Mouse (Mus musculus) bone marrow, adult 2 months (tissue): Measurements from ENCODE around the gene Rbm12. TPM values are rescaled to one million over a fixed set of nuclear protein-coding genes. Genes with fewer than 3 reads are reported as not detected.

Experiments used
- H3K27ac ChIP-seq: fragments of 200-500 bp; 2 replicates; pipeline ENCODE4 v1.5.1; 2012; ENCODE audit warnings: low read depth, mild to moderate bottlenecking, control low read depth, inconsistent platforms, low read length; ENCODE audit not compliant: control insufficient read depth, poor library complexity, insufficient read depth
- H3K4me1 ChIP-seq: fragments of 200-500 bp; 2 replicates; pipeline ENCODE4 v1.6.1; 2011; ENCODE audit warnings: low read length; ENCODE audit not compliant: control insufficient read depth, insufficient read depth
- H3K4me3 ChIP-seq: fragments of 200-500 bp; replicated peaks from 2 replicates; pipeline ENCODE3; 2011; ENCODE audit warnings: mild to moderate bottlenecking, low read depth, low read length, control low read depth; ENCODE audit not compliant: control insufficient read depth
- CTCF ChIP-seq: fragments of 200-500 bp; IDR thresholded peaks from 2 replicates; pipeline ENCODE4 v1.5.1; 2011; ENCODE audit warnings: low read length, control low read depth; ENCODE audit not compliant: control insufficient read depth, insufficient read depth
- POLR2A ChIP-seq: fragments of 200-500 bp; IDR thresholded peaks from 2 replicates; pipeline ENCODE4 v1.6.1; 2011; ENCODE audit warnings: low read depth, mild to moderate bottlenecking, control low read depth, low read length, borderline replicate concordance; ENCODE audit not compliant: control insufficient read depth
- WGBS: fragments of 180-500 bp; shearing (Covaris S2); methylation state at CpG from one replicate; pipeline ENCODE4 v1.1.7; 2018; 5-methylcytosine and 5-hydroxymethylcytosine counted together
- polyA plus RNA-seq: library from polyadenylated mRNA; stranded (reverse); fragments of >200 nt; gene quantifications from 2 replicates; pipeline ENCODE4 v1.2.4, GENCODE M21; 2011; ENCODE audit warnings: low replicate concordance; ENCODE audit not compliant: missing spikeins, insufficient read depth, insufficient read length

The Rbm12 gene
- polyA plus RNA-seq, 1 experiment, result 6.2 TPM

DNA sequence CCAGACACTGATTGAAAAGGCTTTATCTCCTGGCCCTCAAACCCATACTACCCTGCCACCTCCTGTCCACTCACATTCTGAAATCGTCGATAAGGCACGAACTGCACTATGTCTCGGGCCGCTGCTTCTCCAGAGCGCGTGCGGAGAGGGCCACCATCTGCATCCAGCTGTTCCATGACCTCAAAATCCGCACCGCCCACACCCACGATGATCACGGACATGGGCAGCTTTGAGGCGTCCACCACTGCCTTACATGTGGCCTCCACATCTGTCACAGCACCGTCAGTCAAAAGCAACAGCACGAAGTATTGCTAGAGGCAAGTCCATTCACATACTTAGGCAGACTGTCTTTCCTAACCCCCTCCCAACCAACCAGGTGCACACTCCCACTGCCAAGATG lies 38.1 kb downstream of the Rbm12 start:
- H3K27ac ChIP-seq, result no peak overlapping the region
- TF ChIP-seq CTCF (no peak), POLR2A (no peak)
- H3K4me1 ChIP-seq, result no peaks in the 10 kb centered on the region
- 93% methylated on average over 15 of the region's 15 CpGs for WGBS
- H3K4me3 ChIP-seq, result no peak overlapping the region

DNA sequence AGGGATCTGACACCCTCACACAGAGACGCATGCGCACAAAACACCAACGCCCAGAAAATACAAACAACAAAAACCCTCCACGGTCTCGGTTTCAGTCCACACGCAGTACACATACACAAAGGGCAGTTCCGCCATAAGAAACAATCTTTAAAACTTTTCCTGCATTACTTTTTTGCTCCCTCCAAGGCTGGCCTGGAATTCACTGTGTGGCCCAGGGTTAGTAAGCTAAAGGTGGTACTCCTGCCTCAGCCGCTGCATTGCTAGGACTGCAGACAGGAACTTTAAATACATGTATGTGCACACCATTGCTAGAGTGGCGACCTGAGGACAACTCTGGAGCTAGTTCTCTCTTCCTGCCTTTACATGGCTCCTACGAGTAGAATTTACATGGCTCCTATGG lies 40.5 kb downstream of the Rbm12 start:
- no peaks in the 10 kb centered on the region for H3K4me1 ChIP-seq
- 93% methylated on average over 10 of the region's 10 CpGs for WGBS
- no peak overlapping the region for H3K27ac ChIP-seq
- TF ChIP-seq POLR2A (no peak), CTCF (no peak)
- H3K4me3 ChIP-seq, result no peak overlapping the region

DNA sequence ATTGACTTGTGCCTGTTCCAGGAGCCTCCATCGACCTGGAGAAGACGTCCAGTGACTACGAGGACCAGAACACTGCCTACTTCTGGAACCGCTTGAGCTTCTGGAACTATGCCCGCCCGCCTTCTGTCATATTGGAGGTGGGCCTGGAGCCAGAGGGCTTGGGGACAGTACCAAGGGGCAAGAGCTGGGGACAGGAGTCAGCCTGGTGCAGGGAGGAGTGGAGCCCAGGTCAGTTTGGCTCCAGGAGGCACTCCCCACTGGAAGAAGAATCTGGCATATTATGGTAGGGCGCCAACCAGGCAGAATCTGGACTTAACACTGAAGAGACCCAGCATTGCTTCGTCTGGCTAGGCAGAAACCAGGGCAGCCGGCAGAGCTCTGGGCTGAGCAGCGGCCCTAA lies 43.9 kb downstream of the Rbm12 start:
- TF ChIP-seq POLR2A (no peak), CTCF (no peak)
- Histone ChIP-seq H3K4me1 (no peaks in the 10 kb centered on the region), H3K4me3 (no peak overlapping the region), H3K27ac (no peak overlapping the region)
- WGBS, result 87% methylated on average over 10 of the region's 10 CpGs

DNA sequence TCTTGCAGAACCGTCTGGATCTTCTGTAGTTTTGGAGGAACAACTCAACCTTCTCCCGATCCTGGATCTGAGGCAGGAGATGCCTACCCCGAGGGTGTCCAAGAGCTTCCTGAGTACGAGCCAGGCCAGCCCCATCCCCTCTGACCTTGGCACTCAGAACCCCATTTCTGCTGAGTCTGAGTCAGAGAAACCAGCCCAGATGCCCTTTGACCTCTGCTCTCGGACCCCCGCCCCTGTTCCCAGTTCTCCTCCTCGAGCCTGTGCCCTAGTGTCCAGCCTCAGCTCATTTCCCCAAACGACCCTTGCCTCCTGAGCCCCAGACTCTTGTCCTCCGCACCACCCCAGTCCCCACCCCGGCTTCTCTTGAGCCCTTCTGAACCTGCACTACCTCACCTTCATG lies 45.7 kb downstream of the Rbm12 start:
- Histone ChIP-seq H3K4me1 (no peaks in the 10 kb centered on the region), H3K27ac (no peak overlapping the region; the same call in 1 of the 2 replicates), H3K4me3 (peak overlapping the region; percentile 70)
- 52% methylated on average over 10 of the region's 10 CpGs for WGBS
- TF ChIP-seq POLR2A (no peak), CTCF (no peak)

DNA sequence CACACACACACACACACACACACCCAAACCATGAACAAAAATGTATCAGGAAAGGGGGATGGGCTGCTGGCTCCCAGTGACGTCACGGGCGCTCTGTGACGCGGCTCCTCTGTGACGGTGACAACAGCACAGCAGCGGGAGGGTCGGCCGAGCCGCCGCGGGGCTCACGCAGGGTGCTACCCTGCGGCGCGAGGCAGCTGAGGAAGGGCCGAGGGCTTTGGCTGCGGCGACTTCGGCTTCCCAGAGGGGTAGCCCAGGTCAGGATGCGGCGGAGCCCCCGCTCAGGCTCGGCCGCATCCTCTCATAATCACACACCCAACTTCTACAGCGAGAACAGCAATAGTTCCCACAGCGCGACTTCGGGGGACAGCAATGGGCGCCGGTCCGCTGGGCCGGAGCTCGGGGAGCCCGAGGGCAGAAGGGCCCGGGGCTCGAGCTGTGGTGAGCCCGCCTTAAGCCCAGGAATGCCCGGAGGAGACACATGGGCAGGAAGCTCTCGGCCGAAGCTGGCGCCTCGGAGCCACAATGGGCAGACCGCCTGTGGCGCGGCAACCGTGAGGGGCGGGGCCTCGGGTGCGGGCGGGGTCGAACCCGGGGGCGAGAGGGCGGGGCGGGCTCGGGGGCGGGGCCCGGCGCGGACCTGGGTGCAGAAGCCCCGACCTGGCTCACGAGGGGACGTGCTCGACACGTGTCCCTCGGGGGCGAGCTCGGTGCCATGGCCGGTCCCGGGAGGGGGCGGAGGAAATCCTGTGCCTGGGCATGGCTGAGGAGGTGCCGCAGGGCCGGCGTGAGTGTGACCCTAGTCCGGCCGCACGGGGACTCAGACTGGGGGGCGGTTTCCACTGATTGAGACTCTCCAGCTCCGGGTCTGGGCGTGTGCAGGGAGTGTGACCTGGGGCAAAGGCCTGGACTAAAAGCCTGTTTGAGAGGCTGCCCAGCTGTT lies 46.4 kb downstream of the Rbm12 start, which contains the start of gene Spag4:
Gene Spag4 (plus strand): TSS at position 77 of the 943 bp plus-strand sequence.
- H3K4me3 ChIP-seq, result peak within 1 kb of the TSS; percentile 70
- peak within 1 kb of the TSS; percentile 45; the same call in 1 of the 2 replicates for H3K27ac ChIP-seq
- no peaks in the 10 kb centered on the region for H3K4me1 ChIP-seq
- under 1% methylated on average over 72 of the region's 81 CpGs for WGBS
- TF ChIP-seq CTCF, result no peak
- no peak for TF ChIP-seq POLR2A

DNA sequence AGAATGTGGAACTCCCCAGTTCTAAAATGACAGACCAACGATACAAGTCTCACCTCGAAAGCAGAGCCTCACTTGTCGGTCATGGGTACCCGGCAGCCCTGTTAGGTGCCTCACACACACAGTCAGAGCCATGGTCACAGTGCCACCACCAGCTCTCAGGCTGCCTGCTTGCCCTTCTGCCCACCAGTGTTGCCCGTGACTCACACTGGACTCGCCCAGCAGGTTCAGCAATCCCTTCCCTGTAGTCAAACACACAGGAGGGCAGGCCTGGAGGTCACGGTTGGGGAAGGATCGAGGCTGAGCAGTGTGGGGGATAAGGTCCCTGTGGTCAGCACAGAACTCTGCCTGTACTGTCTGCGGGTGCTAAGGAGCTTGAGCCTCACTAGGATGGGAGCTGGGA lies 59.0 kb downstream of the Rbm12 start, which contains the start of gene Fer1l4:
Gene Fer1l4 (minus strand): TSS at position 132 of the 400 bp plus-strand sequence.
- WGBS, result 79% methylated on average over 9 of the region's 9 CpGs
- Histone ChIP-seq H3K4me3 (no peak within 1 kb of the TSS), H3K27ac (no peak within 1 kb of the TSS), H3K4me1 (no peaks in the 10 kb centered on the region)
- TF ChIP-seq CTCF (no peak), POLR2A (no peak)

DNA sequence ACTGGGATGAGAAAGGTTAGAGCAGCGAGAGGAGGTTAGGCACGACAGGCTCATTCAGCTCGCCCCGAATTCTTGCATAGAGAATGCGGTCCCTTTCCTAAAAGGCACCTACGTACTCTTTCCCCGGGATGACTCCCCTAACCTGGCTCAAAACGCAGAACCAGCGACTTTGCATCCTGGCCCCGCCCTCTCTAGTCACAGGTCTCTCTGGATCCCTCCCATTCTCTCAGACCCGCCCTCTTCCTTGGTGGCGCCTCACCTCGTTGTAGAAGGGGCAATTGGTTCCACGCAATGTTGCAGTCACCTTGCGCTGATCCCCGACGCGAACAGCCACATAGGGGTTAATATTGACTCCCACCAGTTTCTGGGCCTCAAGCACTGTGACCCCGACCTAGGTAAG lies 63.8 kb downstream of the Rbm12 start:
- H3K4me3 ChIP-seq, result no peak overlapping the region
- H3K27ac ChIP-seq, result no peak overlapping the region
- WGBS, result 17% methylated on average over 19 of the region's 19 CpGs
- TF ChIP-seq CTCF (no peak), POLR2A (no peak)
- no peaks in the 10 kb centered on the region for H3K4me1 ChIP-seq

DNA sequence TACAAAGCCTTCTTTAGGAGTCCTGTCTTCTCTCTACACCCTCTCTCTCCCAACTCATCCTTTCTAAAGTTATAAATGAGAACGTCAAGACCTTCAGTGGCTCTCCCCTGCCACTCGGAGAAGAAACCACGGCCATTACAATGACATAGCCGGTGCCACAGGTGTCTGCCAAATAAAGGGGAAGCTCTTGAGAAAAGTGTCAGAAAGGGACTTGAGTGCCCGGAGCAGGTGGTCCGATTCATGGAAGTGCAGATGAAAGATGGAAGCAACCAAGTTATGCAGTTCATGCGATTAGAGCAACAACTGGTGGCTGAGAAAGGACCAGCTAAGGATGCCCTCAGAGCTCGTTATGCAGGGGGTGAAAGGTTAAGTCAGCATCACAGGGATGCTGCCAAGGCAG lies 68.9 kb downstream of the Rbm12 start:
- Histone ChIP-seq H3K4me1 (no peaks in the 10 kb centered on the region), H3K27ac (no peak overlapping the region), H3K4me3 (no peak overlapping the region)
- 46% methylated on average over 8 of the region's 8 CpGs for WGBS
- TF ChIP-seq CTCF (no peak), POLR2A (no peak)

Other genes with a start within 250 kb of the Rbm12 start
- 7.6 and 14.9 TPM in 2 replicates for gene Uqcc1, start 181.7 kb downstream of the Rbm12 start, polyA plus RNA-seq
- gene Gm15557, start 171.2 kb downstream of the Rbm12 start, polyA plus RNA-seq, result not detected in 2 replicates
- not detected in 2 replicates for gene Gdf5, start 166.6 kb downstream of the Rbm12 start, polyA plus RNA-seq
- gene Cep250, start 155.5 kb downstream of the Rbm12 start, polyA plus RNA-seq, result 24.0 and 39.1 TPM in 2 replicates
- gene 6430550D23Rik, start 104.0 kb downstream of the Rbm12 start, polyA plus RNA-seq, result 0.83 and 1.5 TPM in 2 replicates
- 66.9 and 70.5 TPM in 2 replicates for gene Ergic3, start 103.9 kb downstream of the Rbm12 start, polyA plus RNA-seq
- gene Fer1l4, start 59.0 kb downstream of the Rbm12 start, polyA plus RNA-seq, result not detected in 2 replicates
- 0.99 and 5.4 TPM in 2 replicates for gene Spag4, start 46.8 kb downstream of the Rbm12 start, polyA plus RNA-seq
- 3.9 and 10.5 TPM in 2 replicates for gene Cpne1, start within 50 bp of the Rbm12 start, polyA plus RNA-seq
- gene Gm28036, start 15.1 kb upstream of the Rbm12 start, polyA plus RNA-seq, result 5.8 and 24.5 TPM in 2 replicates
- 109 and 111 TPM in 2 replicates for gene Romo1, start 32.1 kb upstream of the Rbm12 start, polyA plus RNA-seq
- gene Nfs1, start 32.2 kb upstream of the Rbm12 start, polyA plus RNA-seq, result 13.1 and 24.7 TPM in 2 replicates
- 221 and 329 TPM in 2 replicates for gene Rbm39, start 68.3 kb upstream of the Rbm12 start, polyA plus RNA-seq
- 11.9 and 20.8 TPM in 2 replicates for gene Phf20, start 84.5 kb upstream of the Rbm12 start, polyA plus RNA-seq
- gene Cnbd2, start 200.3 kb upstream of the Rbm12 start, polyA plus RNA-seq, result 2.6 and 5.4 TPM in 2 replicates
- 61.6 and 84.9 TPM in 2 replicates for gene Scand1, start 200.7 kb upstream of the Rbm12 start, polyA plus RNA-seq